Mouse (Mus musculus): ENCODE measurements at regions not wholly inside any gene's neighbourhood (a gene's known extent, or its start where the extent isn't known, plus 50 kb on each side); places are given as distances from the start of the nearest gene placed in this dataset.

DNA sequence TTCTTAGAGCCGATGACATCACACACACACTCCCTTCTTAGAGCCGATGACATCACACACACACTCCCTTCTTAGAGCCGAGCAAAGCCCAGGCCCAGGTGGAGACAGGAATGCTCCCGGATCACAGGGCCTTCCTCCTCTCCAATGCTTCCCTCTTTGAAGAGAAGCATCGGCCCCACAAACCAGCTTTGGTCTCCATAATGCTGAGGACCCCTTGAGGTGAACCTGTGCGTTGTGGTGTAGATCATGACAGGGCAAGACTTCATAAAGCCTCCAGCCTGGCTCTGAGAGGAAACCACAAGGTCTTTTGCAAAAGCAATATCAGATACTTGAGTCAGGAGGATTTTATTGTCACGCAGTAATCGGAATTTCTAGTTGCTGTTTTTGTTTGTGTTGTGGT lies 55.3 kb upstream of the Rpl36-ps4 start:
- no peak for TF ChIP-seq CTCF (IDR thresholded peaks at IDR 0.05; ENCODE audit: borderline replicate concordance, extremely low read depth, insufficient read depth, insufficient read length)
- TF ChIP-seq POLR2A (IDR thresholded peaks at IDR 0.05; ENCODE audit: borderline replicate concordance, extremely low read depth, insufficient read depth, insufficient read length, poor library complexity, severe bottlenecking) = no peak

All from brain, embryonic 14.5 days (tissue).